Mouse (Mus musculus) erythroblast, adult 5-6 weeks (primary cell): ENCODE measurements around the gene Atp8b4. TPM values are rescaled to one million over a fixed set of nuclear protein-coding genes. Genes with fewer than 3 reads are reported as not detected.
"Not testable (repeated sequence)": the region's sequence is repeated elsewhere in the genome, so short reads cannot be mapped to it uniquely, and the experiment has no call there.

Source experiments
- ATAC-seq: replicated peaks from 2 replicates; pipeline ENCODE4 v1.8.0; 2016; ENCODE audit warnings: moderate number of reproducible peaks, mild to moderate bottlenecking, moderate TSS enrichment, inconsistent platforms; ENCODE audit not compliant: poor library complexity, low FRiP score, severe bottlenecking
- total RNA-seq, 2 experiments: library from RNA; stranded (forward) in 1 of 2; stranded (reverse) in 1 of 2; fragments of 150-400 nt in 1 of 2; fragments of 200-764, 138-1000 nt in 1 of 2; gene quantifications; 2 replicates each; pipeline versions ENCODE4 v1.2.3 to v1.2.4; 2015 to 2017; ENCODE audit warnings: low replicate concordance in 2 of 2

Atp8b4 gene
- total RNA-seq, 2 experiments from 2014 or later, result 44.0 to 55.1 TPM

- no peak for ATAC-seq
Observed at GRCm38 (mm10) chr2:126498761-126499452, 1.6 kb downstream of the Atp8b4 start.

- ATAC-seq, result no peak
Observed at GRCm38 (mm10) chr2:126496838-126497237, 3.6 kb downstream of the Atp8b4 start.

- ATAC-seq, result no peak; the same call in 1 of the 2 replicates
Observed at GRCm38 (mm10) chr2:126495832-126496695, 4.4 kb downstream of the Atp8b4 start.

- no peak for ATAC-seq
Observed at GRCm38 (mm10) chr2:126495230-126495629, 5.2 kb downstream of the Atp8b4 start.

- ATAC-seq, result no peak
Observed at GRCm38 (mm10) chr2:126493306-126493705, 7.2 kb downstream of the Atp8b4 start.

DNA sequence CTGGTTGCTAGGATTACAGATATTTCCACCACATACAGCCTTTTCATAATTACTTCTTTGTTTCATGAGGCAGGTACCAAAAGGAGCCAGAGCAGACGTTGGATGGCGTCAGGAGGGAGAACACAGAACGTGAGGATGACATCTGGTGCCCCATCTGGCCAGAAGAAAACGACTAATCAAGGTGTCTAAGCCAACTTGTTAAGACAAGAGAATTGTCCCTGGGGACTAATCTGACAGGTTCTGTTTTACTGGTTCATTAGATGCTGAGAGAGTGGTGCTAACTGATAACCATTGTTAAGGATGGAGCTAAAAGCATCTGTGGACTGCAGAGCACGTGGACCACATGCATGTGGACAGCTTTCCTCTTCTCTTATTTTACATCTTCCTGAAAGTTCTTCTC lies 7.8 kb downstream of the Atp8b4 start:
- no peak for ATAC-seq

DNA sequence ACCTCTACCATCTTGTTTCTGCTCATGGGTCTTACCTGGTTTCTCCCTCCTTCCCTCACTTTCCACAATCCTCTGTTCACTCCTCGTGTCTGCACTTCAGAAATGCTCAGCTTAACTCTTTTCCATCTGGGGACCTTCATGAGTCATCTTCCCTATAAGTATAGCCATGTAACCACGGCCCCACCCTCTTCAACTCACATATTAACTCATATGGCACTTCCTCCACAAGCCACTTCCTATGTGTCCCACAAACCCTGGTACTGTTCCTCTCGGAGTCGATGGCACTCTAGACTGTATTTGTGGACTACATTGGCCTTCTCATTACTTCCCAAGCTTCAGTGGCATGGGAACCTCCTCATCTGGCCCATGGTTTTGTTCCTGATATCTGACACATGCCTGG lies 9.0 kb downstream of the Atp8b4 start:
- no peak for ATAC-seq

GRCm38 (mm10) chr2:126490573-126490972 lies 9.9 kb downstream of the Atp8b4 start:
- no peak for ATAC-seq

DNA sequence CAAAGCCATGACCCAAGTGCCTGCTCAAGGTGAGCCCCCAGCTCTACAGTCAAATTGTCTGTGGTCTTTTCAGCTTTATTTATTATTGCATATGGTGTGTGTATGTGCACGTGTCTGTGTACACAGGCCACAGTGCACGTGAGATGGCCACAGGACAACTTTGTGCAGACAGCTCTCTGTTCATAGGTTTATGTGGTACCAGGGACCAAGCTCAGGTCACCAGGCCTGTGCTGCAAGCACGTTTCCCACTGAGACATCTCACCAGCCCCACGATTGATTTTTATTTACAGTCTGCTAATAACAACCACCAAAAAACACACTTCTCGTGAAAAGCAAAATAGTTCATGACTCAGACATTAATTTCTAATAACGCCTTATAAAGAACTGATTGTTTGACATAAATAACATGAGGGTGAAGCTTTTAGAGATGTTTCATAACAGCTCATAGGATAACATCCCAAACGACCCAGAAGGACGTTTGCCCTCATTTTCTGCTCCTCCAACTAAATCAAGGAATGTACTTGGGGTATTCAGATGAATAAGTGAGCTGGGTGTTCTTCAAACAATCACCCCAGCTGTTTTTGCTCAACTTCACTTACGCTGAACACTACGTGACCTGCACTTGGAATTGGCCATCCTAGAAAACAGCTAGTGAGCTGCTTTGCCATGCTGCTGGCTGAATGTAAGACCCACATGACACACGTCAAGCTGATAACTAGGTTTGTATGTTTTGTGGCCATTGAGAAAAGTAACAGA lies 15.0 kb downstream of the Atp8b4 start:
- ATAC-seq, result no peak

DNA sequence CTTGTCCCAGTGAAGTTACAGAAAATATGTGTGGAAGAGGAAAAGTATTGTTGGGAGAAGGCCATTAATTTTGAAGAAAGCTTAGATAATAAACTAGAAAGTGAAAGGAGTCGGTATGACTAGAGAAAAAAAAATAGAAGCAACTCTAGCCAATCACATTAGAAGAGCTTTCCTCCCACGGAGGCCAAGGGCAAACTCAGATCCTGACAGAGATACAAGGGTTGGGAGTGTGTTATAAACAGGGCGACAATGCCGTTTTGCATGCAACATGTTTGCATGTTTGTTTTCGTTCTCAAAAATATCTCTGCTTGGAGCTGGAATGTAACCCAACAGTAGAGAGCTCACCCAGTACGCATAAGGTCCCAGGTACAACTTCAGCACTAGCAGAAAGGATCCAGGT lies 17.1 kb downstream of the Atp8b4 start:
- no peak for ATAC-seq

- no peak for ATAC-seq
Observed at GRCm38 (mm10) chr2:126477556-126477955, 22.9 kb downstream of the Atp8b4 start.

GRCm38 (mm10) chr2:126475681-126476410 lies 24.6 kb downstream of the Atp8b4 start:
- no peak for ATAC-seq

DNA sequence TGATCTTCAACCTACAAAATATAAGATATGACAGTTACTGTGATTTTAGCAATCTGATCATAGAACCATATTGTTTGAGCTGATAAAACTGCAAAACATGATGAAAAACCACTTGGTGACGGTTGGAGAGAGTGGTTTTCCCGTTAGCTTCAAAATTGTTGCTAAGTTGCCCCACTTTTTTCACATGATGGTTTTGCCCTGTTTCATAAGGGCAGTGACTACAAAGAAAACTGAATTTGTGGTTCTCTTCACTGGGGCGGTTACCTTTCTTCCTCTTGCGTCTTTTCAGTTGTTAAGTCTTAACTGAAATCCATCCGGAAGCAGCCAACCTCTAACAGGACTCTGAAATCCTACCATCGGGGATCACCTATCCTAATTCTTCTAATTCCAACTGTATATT lies 26.5 kb downstream of the Atp8b4 start:
- ATAC-seq, result no peak

DNA sequence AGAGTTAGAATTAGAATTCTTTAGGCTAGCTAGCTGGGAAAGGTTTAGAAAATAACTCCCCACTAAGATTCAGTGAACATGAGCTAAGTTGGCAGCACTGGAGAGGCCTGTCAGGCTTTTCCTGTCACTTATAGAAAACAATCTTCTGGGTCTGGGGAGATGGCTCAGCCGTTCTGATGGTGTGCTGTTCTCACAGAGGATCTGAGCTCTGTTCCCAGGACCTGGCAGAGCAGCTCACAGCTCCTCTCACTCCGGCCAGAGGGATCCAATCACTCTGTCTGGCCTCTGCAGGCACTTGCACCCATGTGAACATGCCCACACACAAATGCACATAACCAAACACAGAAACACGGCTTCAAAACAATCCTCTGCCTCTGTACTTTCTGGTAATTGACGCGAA lies 27.6 kb downstream of the Atp8b4 start:
- no peak for ATAC-seq

DNA sequence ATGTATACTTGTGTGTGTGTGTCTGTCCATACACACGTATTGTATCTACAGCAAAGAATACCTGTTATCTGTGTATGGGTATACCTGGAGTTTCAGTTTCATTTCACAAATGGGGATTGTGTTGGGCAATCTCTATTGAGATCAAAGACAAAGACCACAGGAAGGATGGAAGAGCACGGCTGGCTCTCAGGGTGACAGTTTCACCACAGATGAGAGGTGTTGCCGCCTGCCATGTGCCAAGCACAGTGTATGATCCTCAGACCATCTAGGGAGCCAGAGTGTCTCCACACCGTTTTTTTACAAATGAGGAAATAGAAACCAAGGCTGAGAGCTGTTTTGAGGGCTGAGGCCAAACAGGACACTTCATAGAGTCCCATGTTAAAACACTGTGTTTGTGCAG lies 32.7 kb downstream of the Atp8b4 start:
- ATAC-seq, result no peak

DNA sequence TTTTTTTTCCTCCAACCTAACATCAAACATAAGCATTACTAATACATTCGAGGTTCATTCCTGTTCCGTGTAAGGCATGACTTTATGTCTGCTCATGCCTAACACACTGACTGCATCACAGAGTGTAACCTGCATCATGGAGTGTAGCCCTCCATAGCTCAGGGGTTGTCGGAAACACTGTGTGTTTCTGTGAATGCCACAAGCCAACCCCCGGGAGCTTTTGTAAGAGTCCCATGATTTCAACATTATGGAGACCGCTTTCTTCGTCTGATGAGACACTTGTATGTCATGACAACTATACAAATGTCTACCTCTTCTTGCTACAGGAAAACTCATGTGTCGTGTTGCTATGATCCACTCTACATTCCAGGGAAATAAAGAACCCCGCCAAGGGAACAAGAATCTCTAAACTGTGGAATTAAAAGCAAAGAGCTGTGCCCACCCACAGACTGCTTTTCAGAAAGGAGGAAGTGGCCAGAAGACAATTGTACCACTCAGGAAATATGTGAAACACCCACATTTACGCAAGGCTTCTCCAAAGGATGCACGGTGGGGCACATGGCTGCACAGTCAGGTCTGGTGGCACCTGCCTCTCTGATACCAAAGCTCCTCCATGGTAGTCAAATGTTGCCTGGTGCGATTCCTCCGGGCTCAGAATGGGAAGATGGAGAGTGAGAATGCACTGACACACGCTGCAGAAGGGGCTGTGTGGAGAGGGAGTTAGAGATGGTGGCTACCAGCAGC lies 33.9 kb downstream of the Atp8b4 start:
- no peak for ATAC-seq

DNA sequence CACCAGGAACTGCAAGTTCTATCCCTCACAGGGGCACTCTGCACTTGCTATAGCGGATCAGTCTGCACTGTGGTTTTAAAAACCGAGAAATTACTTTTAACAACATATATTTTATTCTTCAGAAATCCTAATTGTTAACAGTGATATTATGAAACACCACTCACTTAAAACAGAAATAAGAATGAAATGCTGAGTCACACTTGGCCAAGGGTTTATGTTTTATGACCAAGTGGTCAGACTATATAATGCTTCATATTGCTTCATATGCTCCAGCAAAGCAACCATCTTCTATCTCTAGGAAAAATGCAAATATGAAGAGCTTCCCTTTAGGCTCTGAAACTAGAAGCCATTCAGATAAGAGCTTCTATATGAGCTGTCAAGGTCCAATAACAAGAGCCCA lies 41.8 kb downstream of the Atp8b4 start:
- no peak for ATAC-seq

- ATAC-seq, result not testable (repeated sequence)
Observed at GRCm38 (mm10) chr2:126457759-126458158, 42.7 kb downstream of the Atp8b4 start.

DNA sequence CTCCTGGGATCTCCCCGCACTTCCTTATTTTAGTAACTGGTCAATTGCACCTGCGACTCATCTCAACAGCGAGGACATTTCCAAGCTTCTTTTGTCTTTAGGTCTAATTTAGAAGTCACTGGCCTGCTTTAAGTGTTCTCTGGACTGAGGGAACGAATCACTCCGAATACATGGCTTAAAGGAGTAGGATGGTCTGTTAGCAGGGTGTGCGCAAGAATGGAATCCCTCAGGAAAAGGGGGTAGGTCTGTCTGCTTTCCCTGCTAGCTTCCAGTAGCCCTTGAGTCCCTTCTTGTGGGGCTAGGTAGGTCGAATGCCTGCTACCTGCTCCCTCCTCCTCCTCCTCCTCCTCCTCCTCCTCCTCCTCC lies 49.6 kb downstream of the Atp8b4 start:
- ATAC-seq, result no peak
